Mouse (Mus musculus): ENCODE data around the gene Fbln5. TPM values are rescaled to one million over a fixed set of nuclear protein-coding genes. Genes with fewer than 3 reads are reported as not detected.
A peak's percentile ranks its signal among the peaks of the same experiment; 100 is the strongest.

Fbln5 gene
- 10 to 100 TPM; 48.6 to 55.0 TPM for total RNA-seq (2021)
- long read RNA-seq, experiment 1, full-length matches to known transcripts: 44 of 51 reads
- long read RNA-seq, experiment 1, partial matches to known transcripts: 2 of 51 reads
- long read RNA-seq, experiment 1, other reads (novel, unspliced or antisense): 5 of 51 reads
- long read RNA-seq, experiment 2, full-length matches to known transcripts: 38 of 58 reads
- long read RNA-seq, experiment 2, partial matches to known transcripts: 17 of 58 reads
- long read RNA-seq, experiment 2, other reads (novel, unspliced or antisense): 3 of 58 reads

- peak; percentile 49 to 53 for DNase-seq (ENCODE audit: low spot score in 2 of 2)
These were observed at the start of gene Fbln5 for GRCm38 (mm10) chr12:101818608-101819370. Gene Fbln5 (minus strand): TSS chr12:101819055.

- DNase-seq (ENCODE audit: low spot score in 2 of 2): no peak
These were observed 43.6 kb upstream of the Fbln5 start for GRCm38 (mm10) chr12:101862286-101862964.

GRCm38 (mm10) chr12:101860256-101860655 is 41.4 kb upstream of the Fbln5 start:
- DNase-seq (ENCODE audit: low spot score in 2 of 2): no peak

DNA sequence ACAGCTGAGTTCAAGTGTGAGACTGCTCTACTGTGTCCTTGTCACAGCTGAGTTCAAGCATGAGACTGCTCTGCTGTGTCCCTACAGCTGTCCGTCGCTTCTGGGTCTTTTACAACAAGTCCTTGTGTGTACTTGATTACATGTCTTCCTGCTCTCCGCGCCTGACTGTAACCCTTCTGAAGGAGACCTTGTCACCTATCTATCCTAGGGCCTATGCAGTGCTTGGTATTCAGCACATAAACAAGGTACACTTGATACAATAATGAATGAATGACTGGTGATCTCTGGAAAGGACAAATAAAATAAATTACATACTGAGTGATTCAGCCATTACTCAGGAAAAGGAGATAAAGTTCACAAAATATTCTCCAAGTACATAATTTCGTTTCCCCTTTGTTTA is 39.2 kb upstream of the Fbln5 start:
- DNase-seq (ENCODE audit: low spot score in 2 of 2): peak in 1 of 2 experiments; percentile 18

DNA sequence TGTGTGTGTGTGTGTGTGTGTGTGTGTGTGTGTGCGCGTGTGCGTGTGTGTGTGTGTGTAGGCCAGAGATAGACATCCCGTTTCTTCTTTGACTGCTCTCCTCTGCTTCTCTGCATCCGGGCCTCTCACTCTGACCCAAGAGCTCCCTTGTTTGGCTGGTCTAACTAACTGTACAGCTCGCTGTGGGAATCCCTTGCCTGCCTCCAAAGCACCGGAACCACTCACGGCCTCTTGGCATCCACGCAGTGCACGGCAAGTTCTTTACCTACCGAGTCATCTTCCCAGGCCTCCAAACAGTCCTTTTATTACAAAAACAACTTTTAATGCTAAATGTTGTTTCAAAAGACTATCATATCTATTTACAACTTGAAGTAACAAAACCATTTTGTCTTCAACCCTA is 35.5 kb upstream of the Fbln5 start:
- DNase-seq (ENCODE audit: low spot score in 2 of 2): no peak

DNA sequence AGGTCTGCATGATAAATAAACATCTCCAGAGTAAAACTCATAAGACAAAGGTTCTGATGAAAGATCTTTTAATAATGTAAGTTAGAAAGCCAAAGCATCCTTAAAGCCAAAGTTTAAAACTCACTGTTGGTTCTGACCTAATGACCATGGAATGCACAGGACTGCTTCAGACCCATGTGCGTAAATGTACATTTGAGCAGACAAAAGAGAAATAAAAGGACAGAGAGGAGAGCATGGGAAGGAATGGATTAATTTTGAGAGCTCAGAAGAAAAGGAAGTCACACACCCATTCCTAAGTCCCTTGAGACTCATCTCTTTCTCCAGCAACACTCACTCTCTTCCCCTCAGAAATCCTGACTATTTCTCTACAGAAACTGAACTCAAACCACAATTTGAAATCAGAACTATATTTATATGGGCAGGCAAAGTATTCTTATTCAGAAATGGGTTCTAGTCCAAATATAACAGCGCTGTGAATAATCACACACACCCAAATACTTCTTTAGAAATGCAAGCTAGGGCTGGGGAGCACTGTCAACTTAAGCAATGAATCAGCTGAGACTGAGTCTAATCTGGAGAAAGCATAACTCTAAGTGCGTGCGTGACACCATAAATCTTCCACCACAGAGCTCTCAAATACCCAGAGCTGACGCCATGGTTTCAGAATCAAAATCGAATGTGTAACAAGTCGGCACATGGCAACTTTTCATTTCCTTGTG is 33.1 kb upstream of the Fbln5 start:
- DNase-seq (ENCODE audit: low spot score in 2 of 2): no peak

GRCm38 (mm10) chr12:101851314-101851713 is 32.5 kb upstream of the Fbln5 start:
- DNase-seq (ENCODE audit: low spot score in 2 of 2): no peak

DNA sequence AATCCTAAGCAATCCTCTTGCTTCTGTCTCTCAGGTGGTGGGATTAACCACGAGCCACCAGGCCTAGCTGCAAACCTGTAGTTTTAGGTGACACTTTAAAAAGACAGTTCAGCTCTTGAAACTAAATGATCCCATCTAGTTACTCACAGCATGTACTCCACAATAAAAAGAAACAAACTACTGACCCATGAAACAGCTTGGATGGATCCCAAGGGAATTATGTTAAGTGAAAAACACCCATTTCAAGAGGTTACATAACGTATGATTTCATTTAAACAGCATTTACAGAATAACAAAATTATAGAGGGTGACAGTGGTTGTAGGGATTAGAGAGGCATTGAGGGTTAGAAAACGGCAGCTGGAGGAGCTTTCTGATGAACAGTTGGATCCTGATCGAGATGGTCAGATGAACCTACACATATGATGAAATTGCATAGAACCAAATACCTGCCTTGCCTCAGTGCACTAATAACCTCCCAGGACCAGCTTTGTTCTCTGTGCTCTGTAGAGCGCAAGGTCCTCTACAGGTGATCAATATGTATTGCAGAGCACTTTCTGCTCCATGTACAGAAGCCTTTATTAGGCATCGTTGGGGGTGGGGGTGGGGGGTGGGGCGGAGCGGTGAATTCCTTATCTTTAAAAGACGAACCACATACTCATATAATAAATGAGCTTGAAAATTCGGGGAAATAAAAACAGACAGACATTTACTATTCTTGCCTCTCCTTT is 17.9 kb upstream of the Fbln5 start:
- no peak for DNase-seq (ENCODE audit: low spot score in 2 of 2)

DNA sequence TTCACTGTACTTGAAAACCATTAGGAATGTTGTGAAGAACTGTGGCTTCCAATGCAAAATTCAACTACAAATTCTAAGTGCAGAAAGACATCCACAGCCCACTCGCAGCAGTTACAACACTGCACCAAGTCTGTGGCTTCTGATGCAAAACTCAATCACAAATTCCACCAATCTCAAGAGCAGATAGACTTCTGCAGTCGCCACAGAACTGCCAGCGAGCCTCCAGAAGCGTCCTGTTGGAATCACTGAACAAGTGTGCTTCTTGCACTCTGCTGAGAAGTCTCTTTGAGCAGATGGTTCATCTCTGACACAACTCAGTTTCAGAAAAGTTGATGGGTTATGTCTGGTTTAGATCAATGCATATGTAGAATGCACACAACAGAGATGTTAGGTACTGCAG is 15.9 kb upstream of the Fbln5 start:
- no peak for DNase-seq (ENCODE audit: low spot score in 2 of 2)

GRCm38 (mm10) chr12:101833776-101834175 is 14.9 kb upstream of the Fbln5 start:
- no peak for DNase-seq (ENCODE audit: low spot score in 2 of 2)

DNA sequence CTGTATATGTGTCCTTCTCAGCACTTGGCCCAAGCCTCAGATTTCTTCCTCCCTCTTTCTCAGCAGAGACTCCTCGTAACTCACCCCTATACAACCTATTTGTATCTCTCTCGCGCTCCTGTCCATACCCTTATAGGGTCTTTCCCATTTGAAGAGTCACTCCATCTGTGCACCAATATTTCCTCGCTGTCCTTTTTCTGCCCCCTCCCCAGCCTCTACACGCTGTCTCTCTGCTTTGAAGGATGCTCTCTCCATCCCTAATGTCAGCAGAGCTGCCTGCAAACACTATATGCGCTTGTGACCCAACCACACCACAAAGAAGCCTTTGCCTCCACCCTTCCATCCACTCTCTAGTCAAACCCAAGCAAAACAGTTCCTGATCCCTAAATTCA is 14.3 kb upstream of the Fbln5 start:
- DNase-seq (ENCODE audit: low spot score in 2 of 2): no peak

- DNase-seq (ENCODE audit: low spot score in 2 of 2): no peak
These were observed 13.6 kb upstream of the Fbln5 start for GRCm38 (mm10) chr12:101832179-101833114.

DNA sequence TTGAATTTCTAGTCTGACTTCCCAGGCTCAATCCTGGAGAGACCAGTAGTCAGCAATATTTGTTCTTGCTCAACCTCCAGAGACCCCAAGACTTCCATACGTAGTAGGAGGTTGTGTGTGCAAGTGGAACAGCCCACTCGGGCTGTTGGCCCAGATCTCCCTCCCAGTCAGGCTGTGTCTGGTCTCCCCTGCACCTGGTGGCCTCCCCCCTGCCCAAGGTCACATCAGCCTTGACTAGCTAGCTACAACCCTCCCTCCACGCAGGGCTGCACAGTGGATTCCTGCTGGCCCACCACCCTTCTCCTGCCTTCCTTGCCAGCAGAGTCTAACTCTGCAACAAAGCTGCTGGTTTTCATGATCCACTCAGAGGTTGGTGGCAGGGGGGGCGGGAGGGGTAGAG is 12.4 kb upstream of the Fbln5 start:
- DNase-seq (ENCODE audit: low spot score in 2 of 2): no peak

GRCm38 (mm10) chr12:101823161-101823560 is 4.3 kb upstream of the Fbln5 start:
- DNase-seq (ENCODE audit: low spot score in 2 of 2): no peak

GRCm38 (mm10) chr12:101821596-101821995 is 2.7 kb upstream of the Fbln5 start:
- DNase-seq (ENCODE audit: low spot score in 2 of 2): no peak

GRCm38 (mm10) chr12:101819570-101819969 is 715 bp upstream of the Fbln5 start:
- DNase-seq (ENCODE audit: low spot score in 2 of 2): no peak

- DNase-seq (ENCODE audit: low spot score in 2 of 2): no peak
These were observed 628 bp downstream of the Fbln5 start for GRCm38 (mm10) chr12:101818246-101818607.

GRCm38 (mm10) chr12:101816810-101817209 is 2.0 kb downstream of the Fbln5 start:
- no peak for DNase-seq (ENCODE audit: low spot score in 2 of 2)

DNA sequence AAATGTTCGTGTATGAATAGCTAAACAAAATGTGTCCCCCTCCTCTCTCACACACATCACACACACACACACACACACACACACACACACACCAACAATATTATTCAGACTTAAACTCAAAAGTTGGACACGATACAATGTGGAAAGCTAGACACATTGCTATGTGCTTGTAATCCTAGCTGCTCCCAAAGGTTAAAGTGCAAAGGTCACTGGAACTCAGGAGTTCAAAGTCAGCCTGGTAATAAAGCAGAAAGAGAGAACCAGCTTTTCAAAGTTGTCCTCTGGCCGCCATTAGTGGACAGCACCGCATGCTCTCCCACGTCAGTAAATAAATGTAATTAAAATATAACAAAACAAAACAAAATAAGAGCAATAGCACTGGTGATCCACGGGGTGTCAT is 3.1 kb downstream of the Fbln5 start:
- no peak for DNase-seq (ENCODE audit: low spot score in 2 of 2)

GRCm38 (mm10) chr12:101814423-101814822 is 4.4 kb downstream of the Fbln5 start:
- no peak for DNase-seq (ENCODE audit: low spot score in 2 of 2)

Measured in adrenal gland, adult 18-20 months (tissue).